Mouse (Mus musculus): ENCODE results near the gene Vav2. TPM values are rescaled to one million over a fixed set of nuclear protein-coding genes. Genes with fewer than 3 reads are reported as not detected.

Vav2 gene
- polyA plus RNA-seq, 1 experiment from 2014 or later, result 29.9 TPM

- no peaks in the 10 kb centered on the region for H3K9me3 ChIP-seq
- H3K27ac ChIP-seq, result no peak overlapping the region
- WGBS, result 84% methylated on average over 2 of the region's 2 CpGs
- no peak overlapping the region for H3K4me3 ChIP-seq
- ATAC-seq (ENCODE audit: low FRiP score, low read depth), result no peak
- no peaks in the 10 kb centered on the region for H3K27me3 ChIP-seq (replicated peaks)
- no peak overlapping the region for H3K4me2 ChIP-seq (replicated peaks)
- peaks cover 42% of the 10 kb centered on the region for H3K4me1 ChIP-seq
- peaks cover 8% of the 10 kb centered on the region; the same call in 1 of the 2 replicates for H3K36me3 ChIP-seq
- no peak overlapping the region for H3K9ac ChIP-seq
These were observed 25.3 kb downstream of the Vav2 start for GRCm38 (mm10) chr2:27401544-27401943.

DNA sequence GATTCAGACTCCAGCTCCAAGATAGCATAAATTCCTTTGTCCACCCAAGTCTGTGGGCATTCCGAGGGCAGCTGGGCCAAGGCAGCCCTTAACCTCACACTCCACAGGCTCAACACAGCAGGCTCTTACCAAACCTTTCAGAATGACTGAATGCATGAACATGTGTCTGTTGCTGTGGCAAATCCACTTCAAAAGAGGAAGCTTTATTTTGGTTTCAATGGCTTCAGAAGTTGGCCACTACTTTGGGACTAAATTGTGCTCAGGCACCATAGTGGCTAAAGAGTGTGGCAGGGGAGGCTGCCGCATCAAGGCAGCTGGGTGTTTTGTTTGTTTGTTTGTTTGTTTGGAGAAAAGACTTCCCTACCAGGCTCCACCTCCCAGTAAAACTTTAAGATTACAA, 26.8 kb downstream of the Vav2 start:
- peaks cover 8% of the 10 kb centered on the region; the same call in 1 of the 2 replicates for H3K36me3 ChIP-seq
- H3K4me1 ChIP-seq, result peaks cover 43% of the 10 kb centered on the region
- no peak overlapping the region for H3K4me2 ChIP-seq (replicated peaks)
- no peak overlapping the region for H3K9ac ChIP-seq
- H3K9me3 ChIP-seq, result no peaks in the 10 kb centered on the region
- WGBS, result 93% methylated on average over 2 of the region's 2 CpGs
- no peak overlapping the region for H3K4me3 ChIP-seq
- ATAC-seq (ENCODE audit: low FRiP score, low read depth), result no peak
- H3K27me3 ChIP-seq (replicated peaks), result no peaks in the 10 kb centered on the region
- no peak overlapping the region for H3K27ac ChIP-seq

DNA sequence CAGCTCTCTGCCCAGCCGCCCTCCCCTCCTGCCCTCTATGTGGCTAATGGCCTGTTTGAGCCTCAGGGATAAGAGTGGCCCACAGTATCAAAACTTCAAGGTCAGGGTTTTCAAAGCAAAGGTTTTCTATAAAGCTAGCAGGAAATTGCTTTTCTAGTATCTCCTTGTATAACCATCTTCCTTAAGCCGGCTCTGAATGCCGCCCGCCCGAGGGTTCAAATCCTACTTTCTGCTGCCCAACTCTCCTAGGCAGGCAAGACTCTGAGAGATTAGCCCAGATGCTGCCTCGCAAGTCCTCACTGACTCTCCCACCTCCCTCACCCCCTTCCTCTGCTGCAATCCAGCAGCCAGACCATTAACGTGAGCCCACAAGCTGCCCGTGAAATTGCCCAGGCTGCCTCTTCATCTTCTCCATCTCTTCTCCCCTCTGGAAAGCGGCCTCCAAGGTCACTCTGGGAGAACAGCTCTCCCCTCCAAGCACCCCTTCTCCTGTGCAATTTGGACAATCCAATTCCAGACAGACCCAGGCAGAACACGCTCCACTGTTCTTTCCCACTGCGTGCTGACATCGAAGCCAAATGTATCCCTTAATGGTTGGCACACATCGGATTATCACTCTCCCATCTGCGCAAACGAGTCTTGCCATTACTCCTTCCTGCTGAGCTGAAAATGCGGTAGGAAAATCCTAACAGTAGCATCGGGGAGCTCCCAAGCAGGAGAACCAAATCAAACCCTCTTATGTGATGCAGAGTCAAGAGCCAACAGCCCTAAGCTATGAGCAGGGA, 30.0 kb downstream of the Vav2 start:
- Histone ChIP-seq H3K27ac (no peak overlapping the region), H3K9me3 (no peaks in the 10 kb centered on the region), H3K9ac (no peak overlapping the region), H3K4me1 (peaks cover 53% of the 10 kb centered on the region), H3K36me3 (peaks cover 8% of the 10 kb centered on the region; the same call in 1 of the 2 replicates), H3K27me3 (replicated peaks) (no peaks in the 10 kb centered on the region), H3K4me2 (replicated peaks) (no peak overlapping the region), H3K4me3 (no peak overlapping the region)
- ATAC-seq (ENCODE audit: low FRiP score, low read depth), result no peak
- WGBS, result 63% methylated on average over 17 of the region's 17 CpGs

DNA sequence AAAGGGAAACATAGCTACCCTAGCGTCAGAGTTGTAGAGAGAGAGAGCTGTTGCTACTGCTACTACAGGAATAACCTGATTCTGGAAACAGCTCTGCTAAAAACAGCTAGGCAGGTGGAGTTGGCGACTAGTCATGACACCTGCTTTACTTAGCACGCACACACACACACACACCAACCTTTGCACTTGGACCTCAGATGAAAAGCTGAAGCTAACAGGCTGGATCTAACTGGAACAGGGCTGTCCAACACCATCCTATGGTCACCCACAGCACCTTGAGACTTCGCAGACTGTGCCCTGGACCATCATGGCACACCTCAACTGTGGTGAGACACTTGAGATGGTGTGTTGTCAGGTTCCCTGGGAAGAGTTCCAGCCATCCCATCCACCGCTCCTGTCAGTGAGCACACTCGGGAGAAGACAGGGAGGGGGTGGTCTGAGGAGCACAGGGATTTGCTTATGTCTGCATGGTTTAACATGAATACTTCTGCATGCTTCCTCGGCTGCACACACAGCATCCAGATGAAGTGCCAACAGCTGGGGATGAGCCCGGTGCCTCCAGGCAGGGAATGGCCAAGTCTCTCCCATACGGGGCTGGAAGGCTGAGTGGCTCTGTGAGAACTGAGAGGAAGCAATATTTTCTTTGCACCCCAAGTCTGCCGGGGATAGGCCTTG, 32.5 kb downstream of the Vav2 start:
- Histone ChIP-seq H3K4me2 (replicated peaks) (no peak overlapping the region), H3K4me3 (no peak overlapping the region), H3K4me1 (peaks cover 78% of the 10 kb centered on the region), H3K27ac (0 out of 2 replicates have a peak overlapping the region, but pooled peaks have one; percentile 5), H3K9ac (no peak overlapping the region), H3K27me3 (replicated peaks) (no peaks in the 10 kb centered on the region), H3K36me3 (peaks cover 3% of the 10 kb centered on the region; the same call in 1 of the 2 replicates), H3K9me3 (no peaks in the 10 kb centered on the region)
- WGBS, result 64% methylated on average over 10 of the region's 10 CpGs
- no peak for ATAC-seq (ENCODE audit: low FRiP score, low read depth)

GRCm38 (mm10) chr2:27392278-27392677, 34.6 kb downstream of the Vav2 start:
- Histone ChIP-seq H3K9me3 (no peaks in the 10 kb centered on the region), H3K4me1 (peaks cover 75% of the 10 kb centered on the region), H3K4me3 (no peak overlapping the region), H3K27me3 (replicated peaks) (no peaks in the 10 kb centered on the region), H3K4me2 (replicated peaks) (no peak overlapping the region), H3K9ac (no peak overlapping the region), H3K27ac (no peak overlapping the region), H3K36me3 (peaks cover under 1% of the 10 kb centered on the region; the same call in 1 of the 2 replicates)
- no peak for ATAC-seq (ENCODE audit: low FRiP score, low read depth)
- WGBS, result 27% methylated on average over 5 of the region's 5 CpGs

DNA sequence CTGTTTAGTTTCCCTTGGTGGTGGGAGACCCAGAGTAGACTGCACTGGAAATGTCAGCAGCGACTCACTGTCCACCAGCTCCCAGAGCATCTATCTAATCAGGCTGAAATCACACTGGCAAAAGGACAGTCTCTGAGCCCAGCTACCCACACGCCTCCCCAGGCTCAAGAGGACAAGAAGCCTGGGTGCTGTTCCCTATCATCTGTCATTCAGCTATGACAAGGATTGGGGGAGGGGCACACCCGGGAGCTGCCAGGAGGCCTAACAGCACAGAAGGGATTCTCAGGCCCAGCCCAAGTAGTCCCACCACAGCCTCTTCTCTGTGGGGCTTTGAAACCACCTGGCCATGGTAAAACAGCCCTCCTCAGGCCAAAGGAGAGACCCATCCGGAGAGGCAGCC, 36.1 kb downstream of the Vav2 start:
- no peak overlapping the region for H3K27ac ChIP-seq
- H3K27me3 ChIP-seq (replicated peaks), result no peaks in the 10 kb centered on the region
- H3K9me3 ChIP-seq, result no peaks in the 10 kb centered on the region
- H3K36me3 ChIP-seq, result peaks cover 15% of the 10 kb centered on the region
- 47% methylated on average over 4 of the region's 4 CpGs for WGBS
- H3K4me2 ChIP-seq (replicated peaks), result no peak overlapping the region
- H3K4me3 ChIP-seq, result no peak overlapping the region
- ATAC-seq (ENCODE audit: low FRiP score, low read depth), result no peak
- H3K9ac ChIP-seq, result no peak overlapping the region
- H3K4me1 ChIP-seq, result peaks cover 60% of the 10 kb centered on the region

DNA sequence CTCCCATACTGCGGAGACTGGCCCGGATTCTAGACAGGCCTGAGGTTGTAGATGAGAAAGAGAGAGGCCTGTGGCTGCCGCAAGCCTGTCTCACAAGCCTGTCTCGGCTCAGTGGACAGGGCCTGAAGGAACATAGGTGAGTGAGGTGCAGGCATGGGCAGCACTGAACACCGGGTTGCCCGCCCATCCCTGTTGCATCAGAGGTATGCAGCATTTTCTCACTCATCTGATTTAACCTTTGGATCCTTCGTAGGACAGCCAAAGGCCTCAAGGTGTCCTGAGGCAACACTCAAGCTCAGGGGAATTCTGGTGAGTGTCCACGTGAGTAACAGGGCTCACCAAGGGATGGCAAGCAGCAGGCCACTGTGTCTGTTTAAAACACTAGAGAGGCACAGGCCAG, 36.5 kb downstream of the Vav2 start:
- H3K4me2 ChIP-seq (replicated peaks), result no peak overlapping the region
- no peak overlapping the region for H3K27ac ChIP-seq
- H3K36me3 ChIP-seq, result peaks cover 18% of the 10 kb centered on the region
- H3K9ac ChIP-seq, result no peak overlapping the region
- 75% methylated on average over 8 of the region's 8 CpGs for WGBS
- no peaks in the 10 kb centered on the region for H3K27me3 ChIP-seq (replicated peaks)
- H3K4me3 ChIP-seq, result no peak overlapping the region
- no peaks in the 10 kb centered on the region for H3K9me3 ChIP-seq
- peaks cover 56% of the 10 kb centered on the region for H3K4me1 ChIP-seq
- no peak for ATAC-seq (ENCODE audit: low FRiP score, low read depth)

DNA sequence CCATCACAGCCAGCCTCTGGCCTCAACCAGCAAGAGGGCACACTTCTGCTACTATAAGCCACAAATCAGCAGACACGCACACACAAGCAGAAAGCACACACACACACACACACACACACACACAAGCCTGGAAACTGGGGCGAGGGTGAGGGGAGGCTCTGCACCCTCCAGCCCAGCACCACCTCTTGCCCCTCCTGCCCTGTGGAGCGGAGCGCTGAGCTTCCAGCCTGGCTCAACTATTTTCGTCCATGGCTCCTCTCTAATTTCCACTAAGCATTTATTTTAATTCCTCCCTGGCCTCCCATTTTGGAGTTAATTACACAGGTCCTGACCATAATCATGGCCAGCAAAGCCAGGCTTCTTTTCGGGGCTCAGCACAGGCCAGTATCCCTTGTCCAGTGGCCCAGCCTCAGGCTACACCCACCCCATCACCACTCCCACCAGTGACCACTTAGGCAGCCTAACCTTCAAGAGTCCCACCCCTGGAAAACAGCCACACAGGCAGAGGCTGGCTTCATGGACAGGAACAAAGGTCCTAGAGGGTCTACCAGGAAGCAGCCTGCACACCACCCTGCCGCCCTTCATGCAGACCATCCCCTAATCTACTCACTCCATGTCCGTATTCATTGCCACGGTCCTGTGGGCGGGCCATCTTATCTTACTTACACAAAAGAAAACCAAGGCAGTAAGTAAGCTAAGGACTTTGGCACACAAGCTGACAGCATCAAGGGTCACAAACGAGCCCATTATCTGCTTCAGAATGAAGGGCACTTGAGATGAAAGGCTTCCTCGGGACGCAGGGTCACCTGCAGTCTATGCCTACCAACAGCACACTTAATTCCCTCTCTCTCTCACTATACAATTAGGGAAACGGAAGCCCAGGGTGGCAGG, 37.3 kb downstream of the Vav2 start:
- no peak overlapping the region for H3K9ac ChIP-seq
- 0 out of 2 replicates have a peak overlapping the region, but pooled peaks have one; percentile 6 for H3K4me2 ChIP-seq (replicated peaks)
- H3K27me3 ChIP-seq (replicated peaks), result no peaks in the 10 kb centered on the region
- ATAC-seq (ENCODE audit: low FRiP score, low read depth), result no peak
- H3K9me3 ChIP-seq, result no peaks in the 10 kb centered on the region
- no peak overlapping the region for H3K4me3 ChIP-seq
- peaks cover 48% of the 10 kb centered on the region for H3K4me1 ChIP-seq
- peaks cover 22% of the 10 kb centered on the region for H3K36me3 ChIP-seq
- H3K27ac ChIP-seq, result no peak overlapping the region
- WGBS, result 55% methylated on average over 14 of the region's 14 CpGs

DNA sequence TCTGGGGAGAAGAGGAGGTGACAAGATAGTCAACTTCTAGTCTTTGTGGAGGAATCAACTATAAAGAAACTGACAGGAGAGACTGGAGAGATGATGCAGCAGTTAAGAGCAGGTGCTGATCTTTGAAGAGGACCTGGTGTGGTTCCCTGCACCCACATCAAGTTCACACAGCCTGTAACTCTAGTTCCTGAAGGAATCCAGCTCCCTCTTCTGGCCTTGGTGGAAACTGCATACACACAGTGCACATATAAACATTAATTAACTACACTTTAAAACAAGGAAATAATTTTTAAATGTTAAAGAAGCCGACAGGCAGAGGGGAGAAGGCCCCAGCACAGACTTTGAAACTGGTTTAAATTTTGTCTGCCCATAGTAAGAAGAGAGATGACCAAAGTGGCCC, 39.6 kb downstream of the Vav2 start:
- Histone ChIP-seq H3K4me1 (peaks cover 32% of the 10 kb centered on the region), H3K4me3 (no peak overlapping the region), H3K36me3 (peaks cover 24% of the 10 kb centered on the region), H3K27me3 (replicated peaks) (no peaks in the 10 kb centered on the region), H3K9me3 (no peaks in the 10 kb centered on the region), H3K4me2 (replicated peaks) (no peak overlapping the region), H3K27ac (no peak overlapping the region), H3K9ac (no peak overlapping the region)
- WGBS, result 96% methylated on average over 1 of the region's 1 CpGs
- no peak for ATAC-seq (ENCODE audit: low FRiP score, low read depth)

GRCm38 (mm10) chr2:27381698-27382097, 45.1 kb downstream of the Vav2 start:
- Histone ChIP-seq H3K4me2 (replicated peaks) (no peak overlapping the region), H3K4me3 (no peak overlapping the region), H3K36me3 (peaks cover 18% of the 10 kb centered on the region), H3K9ac (no peak overlapping the region), H3K4me1 (peaks cover 35% of the 10 kb centered on the region), H3K9me3 (no peaks in the 10 kb centered on the region), H3K27ac (no peak overlapping the region), H3K27me3 (replicated peaks) (no peaks in the 10 kb centered on the region)
- ATAC-seq (ENCODE audit: low FRiP score, low read depth), result no peak
- 86% methylated on average over 4 of the region's 4 CpGs for WGBS

- no peak for ATAC-seq (ENCODE audit: low FRiP score, low read depth)
- Histone ChIP-seq H3K4me2 (replicated peaks) (no peak overlapping the region), H3K27ac (no peak overlapping the region), H3K4me1 (peaks cover 40% of the 10 kb centered on the region), H3K27me3 (replicated peaks) (no peaks in the 10 kb centered on the region), H3K4me3 (no peak overlapping the region), H3K9me3 (no peaks in the 10 kb centered on the region), H3K36me3 (peaks cover 13% of the 10 kb centered on the region), H3K9ac (no peak overlapping the region)
- 84% methylated on average over 3 of the region's 3 CpGs for WGBS
These were observed 45.6 kb downstream of the Vav2 start for GRCm38 (mm10) chr2:27381254-27381653.

DNA sequence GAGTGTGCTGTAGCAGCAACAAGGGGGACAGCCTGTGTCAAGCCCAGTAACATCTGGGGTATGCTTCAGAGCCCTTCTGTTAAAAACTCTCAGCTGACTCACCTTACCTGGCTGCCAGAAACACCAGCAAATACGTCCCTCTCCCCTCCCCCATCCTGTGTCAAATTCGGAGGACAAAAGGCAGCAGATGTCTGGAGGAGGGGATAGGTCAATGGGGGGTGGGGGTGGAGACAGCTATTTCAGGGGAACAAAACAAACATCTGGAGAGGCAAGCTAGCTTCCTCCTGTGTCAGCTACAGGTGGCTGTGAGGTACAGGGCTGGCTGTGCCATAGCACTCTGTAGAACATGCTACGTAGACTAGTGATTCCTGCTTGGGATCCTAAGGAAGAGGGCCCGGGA, 49.0 kb downstream of the Vav2 start:
- H3K36me3 ChIP-seq, result no peaks in the 10 kb centered on the region
- WGBS, result 21% methylated on average over 4 of the region's 4 CpGs
- H3K9ac ChIP-seq, result no peak overlapping the region
- 0 out of 2 replicates have a peak overlapping the region, but pooled peaks have one; percentile 3 for H3K4me2 ChIP-seq (replicated peaks)
- peaks cover 65% of the 10 kb centered on the region for H3K4me1 ChIP-seq
- no peak for ATAC-seq (ENCODE audit: low FRiP score, low read depth)
- no peak overlapping the region for H3K27ac ChIP-seq
- no peak overlapping the region for H3K4me3 ChIP-seq
- no peaks in the 10 kb centered on the region for H3K27me3 ChIP-seq (replicated peaks)
- no peaks in the 10 kb centered on the region for H3K9me3 ChIP-seq
